Mouse (Mus musculus) ES-Bruce4 (cell line): ENCODE measurements at regions not wholly inside any gene's neighbourhood (a gene's known extent, or its start where the extent isn't known, plus 50 kb on each side); places are given as distances from the start of the nearest gene placed in this dataset.

ENCODE experiments used
- CTCF ChIP-seq: IDR thresholded peaks from one replicate; pipeline ENCODE4 v1.8.1; 2011; ENCODE audit warnings: low read depth, low read length
- EP300 ChIP-seq: IDR thresholded peaks from 2 replicates; pipeline ENCODE4 v1.6.1; 2011; ENCODE audit warnings: low read depth, low read length; ENCODE audit not compliant: insufficient read depth

- TF ChIP-seq CTCF = no peak
- TF ChIP-seq EP300 = no peak
Observed at GRCm38 (mm10) chr3:102668556-102668955, 65.8 kb upstream of the Tspan2 start.
